In genomic region chrX:93070290-93070611, GRCm38 (mm10) we compare ENCODE assay signal across 11 mouse cellular contexts.
DNase-seq lines count a peak whose midpoint lies in the region; ATAC-seq and TF ChIP-seq lines count a peak whose summit lies in the region.
"Had no signal": no experiment of that assay in that cellular context is flagged by ENCODE, and none has a peak within 500 bp of the region (broad histone marks: within the 10 kb centered on the region; RNA-seq: fewer than 3 reads in every experiment).

No protein-coding gene starts in this region.

- no peaks in the 10 kb centered on the region for H3K36me3 ChIP-seq in heart, embryonic 12.5 days
- no peaks in the 10 kb centered on the region for H3K36me3 ChIP-seq in stomach, embryonic 16.5 days (ENCODE audit: control insufficient read depth, insufficient read depth, low read length)
- H3K36me3 ChIP-seq in stomach, postnatal 0 days (ENCODE audit: control insufficient read depth, insufficient read depth, low read length): no peaks in the 10 kb centered on the region
- no peaks in the 10 kb centered on the region for H3K36me3 ChIP-seq in midbrain, embryonic 12.5 days
- H3K36me3 ChIP-seq: embryonic facial prominence, embryonic 12.5 days had no signal

- TF ChIP-seq EP300 in stomach, postnatal 0 days (optimal IDR thresholded peaks at IDR 0.05): no peak

- no peak overlapping the region for H3K9ac ChIP-seq in heart, embryonic 12.5 days
- no peak overlapping the region for H3K9ac ChIP-seq in stomach, embryonic 16.5 days (ENCODE audit: low read length)
- no peak overlapping the region for H3K9ac ChIP-seq in stomach, postnatal 0 days (ENCODE audit: low read length)
- no peak overlapping the region for H3K9ac ChIP-seq in midbrain, embryonic 12.5 days (replicated peaks)
- H3K9ac ChIP-seq: embryonic facial prominence, embryonic 12.5 days; lung, embryonic 14.5 days had no signal

- H3K27me3 ChIP-seq in heart, embryonic 12.5 days (replicated peaks): 0 out of 2 replicates have a peak, but pooled peaks cover 4% of the 10 kb centered on the region
- H3K27me3 ChIP-seq in stomach, embryonic 16.5 days (ENCODE audit: control insufficient read depth, insufficient read depth, low read length): no peaks in the 10 kb centered on the region
- no peaks in the 10 kb centered on the region for H3K27me3 ChIP-seq in stomach, postnatal 0 days (ENCODE audit: control insufficient read depth, insufficient read depth, low read length)
- H3K27me3 ChIP-seq in midbrain, embryonic 12.5 days: no peaks in the 10 kb centered on the region
- H3K27me3 ChIP-seq: embryonic facial prominence, embryonic 12.5 days had no signal

- H3K4me1 ChIP-seq in heart, embryonic 12.5 days (replicated peaks): no peaks in the 10 kb centered on the region
- no peaks in the 10 kb centered on the region for H3K4me1 ChIP-seq in stomach, embryonic 16.5 days (ENCODE audit: control insufficient read depth, insufficient read depth, low read length)
- no peaks in the 10 kb centered on the region for H3K4me1 ChIP-seq in stomach, postnatal 0 days (replicated peaks; ENCODE audit: control insufficient read depth, insufficient read depth)
- no peaks in the 10 kb centered on the region for H3K4me1 ChIP-seq in midbrain, embryonic 12.5 days
- H3K4me1 ChIP-seq: embryonic facial prominence, embryonic 12.5 days had no signal

- peak overlapping the region; percentile 59; the same call in 1 of the 2 replicates for H3K4me2 ChIP-seq in heart, embryonic 12.5 days
- peak overlapping the region; percentile 28; the same call in 1 of the 2 replicates for H3K4me2 ChIP-seq in stomach, embryonic 16.5 days (ENCODE audit: low read depth, low read length)
- H3K4me2 ChIP-seq in stomach, postnatal 0 days (replicated peaks; ENCODE audit: low read depth): no peak overlapping the region
- H3K4me2 ChIP-seq in midbrain, embryonic 12.5 days (replicated peaks): no peak overlapping the region

- no peak overlapping the region for H3K4me3 ChIP-seq in heart, embryonic 12.5 days
- H3K4me3 ChIP-seq in stomach, embryonic 16.5 days (replicated peaks; ENCODE audit: low read length): no peak overlapping the region
- H3K4me3 ChIP-seq in stomach, postnatal 0 days (ENCODE audit: low read depth, low read length): no peak overlapping the region
- no peak overlapping the region for H3K4me3 ChIP-seq in midbrain, embryonic 12.5 days
- H3K4me3 ChIP-seq: embryonic facial prominence, embryonic 12.5 days had no signal

- TF ChIP-seq CTCF in stomach, postnatal 0 days (IDR thresholded peaks at IDR 0.05; ENCODE audit: low read depth): no peak

- intact Hi-C loops in heart, postnatal 36 days (cut with DNase I): loop anchor here (5.0 kb wide), 1 partner anchor 487 kb away; no protein-coding TSS in a partner anchor

- ATAC-seq in heart, embryonic 12.5 days (ENCODE audit: insufficient number of reproducible peaks, low FRiP score): no peak
- no peak for ATAC-seq in stomach, embryonic 16.5 days (ENCODE audit: insufficient read depth, low FRiP score)
- ATAC-seq in stomach, postnatal 0 days (ENCODE audit: low FRiP score, low TSS enrichment): no peak
- ATAC-seq in midbrain, embryonic 12.5 days (ENCODE audit: low FRiP score, low read depth): peak; percentile 49; the same call in 1 of the 2 replicates

- H3K9me3 ChIP-seq in heart, embryonic 12.5 days (replicated peaks): no peaks in the 10 kb centered on the region
- no peaks in the 10 kb centered on the region for H3K9me3 ChIP-seq in stomach, embryonic 16.5 days (replicated peaks; ENCODE audit: control insufficient read depth, low read length)
- no peaks in the 10 kb centered on the region for H3K9me3 ChIP-seq in stomach, postnatal 0 days (ENCODE audit: control insufficient read depth, low read length)
- H3K9me3 ChIP-seq in midbrain, embryonic 12.5 days: no peaks in the 10 kb centered on the region
- H3K9me3 ChIP-seq: embryonic facial prominence, embryonic 12.5 days; megakaryocyte, embryonic 14.5 days had no signal

- no peak overlapping the region for H3K27ac ChIP-seq in heart, embryonic 12.5 days (ENCODE audit: poor library complexity, severe bottlenecking)
- H3K27ac ChIP-seq in stomach, embryonic 16.5 days (ENCODE audit: low read length): no peak overlapping the region
- no peak overlapping the region for H3K27ac ChIP-seq in stomach, postnatal 0 days (replicated peaks)
- no peak overlapping the region for H3K27ac ChIP-seq in midbrain, embryonic 12.5 days (replicated peaks)
- H3K27ac ChIP-seq: embryonic facial prominence, embryonic 12.5 days had no signal

- DNase-seq in heart, postnatal 36 days: no peak
- DNase-seq in stomach, postnatal 0 days (ENCODE audit: low spot score): no peak
- no peak for DNase-seq in retina, postnatal 1 day
- no peak for DNase-seq in adrenal gland, adult 18-20 months (ENCODE audit: low spot score in 2 of 2)
- DNase-seq in layer of hippocampus, postnatal 25 days (ENCODE audit: extremely low spot score in 1 of 2, low spot score in 1 of 2): no peak

- 51% methylated on average over 5 of the region's 5 CpGs for WGBS in heart, embryonic 12.5 days
- WGBS in stomach, embryonic 16.5 days: 59% methylated on average over 5 of the region's 5 CpGs
- 64% methylated on average over 5 of the region's 5 CpGs for WGBS in stomach, postnatal 0 days
- WGBS in midbrain, embryonic 12.5 days: 31% methylated on average over 5 of the region's 5 CpGs

Comparison
In these comparisons a context has a peak if more than half of its experiments do, and no peak if none do; other contexts are left out.
1. H3K4me2 ChIP-seq: peak in heart, embryonic 12.5 days (single experiment) and stomach, embryonic 16.5 days (single experiment); none in stomach, postnatal 0 days (single experiment) and midbrain, embryonic 12.5 days (single experiment).